Mouse (Mus musculus): Measurements from ENCODE around the gene Myo5a. TPM values are rescaled to one million over a fixed set of nuclear protein-coding genes. Genes with fewer than 3 reads are reported as not detected.

Myo5a gene
- polyA plus RNA-seq, 1 experiment from 2014 or later: 23.5 TPM

DNA sequence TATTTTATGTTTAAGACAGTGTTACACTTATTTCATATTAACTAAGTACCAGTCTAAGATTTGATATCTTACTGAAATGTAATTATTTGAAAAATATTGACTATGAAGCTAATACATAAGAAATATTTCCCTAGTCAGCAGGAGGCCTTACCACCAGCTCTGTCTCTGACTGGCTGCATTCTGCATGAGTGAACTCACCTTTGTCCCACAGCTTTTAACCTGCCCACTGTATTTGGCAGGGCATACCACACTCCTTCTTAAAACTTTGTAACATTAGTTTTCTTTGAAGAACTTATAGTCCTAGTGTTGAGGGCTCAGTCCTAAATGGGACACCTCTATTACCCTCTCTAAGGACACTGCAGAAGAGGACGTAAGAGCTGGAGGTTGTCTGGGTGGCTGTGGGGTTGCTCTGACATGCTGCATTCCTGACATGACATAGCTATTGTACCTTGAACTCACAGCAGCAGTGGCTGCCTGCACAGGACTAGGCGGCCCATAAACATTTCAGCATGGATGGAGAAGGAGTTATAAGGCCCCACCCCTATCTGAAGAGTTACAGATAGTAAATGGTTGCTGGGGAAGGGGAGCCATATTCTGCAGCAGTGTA lies 45.9 kb downstream of the Myo5a start:
- ATAC-seq (replicated peaks; ENCODE audit: insufficient number of reproducible peaks, low FRiP score, low TSS enrichment, low read depth): no peak
- Histone ChIP-seq H3K4me1 (ENCODE audit: control insufficient read depth, insufficient read depth, low read length) (no peaks in the 10 kb centered on the region), H3K4me2 (ENCODE audit: low read depth, low read length) (no peak overlapping the region), H3K4me3 (ENCODE audit: low read depth, low read length) (no peak overlapping the region), H3K27ac (replicated peaks; ENCODE audit: low read depth, low read length) (no peak overlapping the region), H3K27me3 (ENCODE audit: control insufficient read depth, insufficient read depth, low read length) (no peaks in the 10 kb centered on the region), H3K9ac (replicated peaks; ENCODE audit: low read length) (no peak overlapping the region), H3K9me3 (replicated peaks; ENCODE audit: control insufficient read depth, low read length) (no peaks in the 10 kb centered on the region), H3K36me3 (replicated peaks; ENCODE audit: control insufficient read depth, insufficient read depth, low read depth, low read length) (no peaks in the 10 kb centered on the region)
- WGBS: 70% methylated on average over 2 of the region's 2 CpGs
- no peak for DNase-seq (ENCODE audit: low spot score)

DNA sequence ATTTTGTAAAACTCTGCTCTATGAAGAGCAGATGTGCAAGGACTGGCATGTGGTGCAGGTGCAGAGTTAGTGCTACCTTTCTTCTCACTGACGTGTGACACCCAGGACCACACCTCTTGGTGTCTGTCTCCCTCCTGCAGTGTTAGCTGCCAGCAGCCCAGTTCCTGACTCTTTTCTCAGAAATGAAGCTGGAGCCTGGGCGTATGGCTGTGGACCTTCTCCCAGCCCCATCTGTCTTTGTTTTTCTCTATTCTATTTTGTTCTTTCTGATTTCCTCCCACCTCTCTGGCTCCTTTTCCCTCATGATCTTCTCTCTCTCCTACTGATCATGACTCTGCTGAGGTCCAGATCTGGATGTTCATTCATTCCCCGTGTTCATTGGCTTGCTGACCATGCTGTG lies 50.3 kb downstream of the Myo5a start:
- Histone ChIP-seq H3K27ac (replicated peaks; ENCODE audit: low read depth, low read length) (no peak overlapping the region), H3K9ac (replicated peaks; ENCODE audit: low read length) (no peak overlapping the region), H3K36me3 (replicated peaks; ENCODE audit: control insufficient read depth, insufficient read depth, low read depth, low read length) (no peaks in the 10 kb centered on the region), H3K9me3 (replicated peaks; ENCODE audit: control insufficient read depth, low read length) (no peaks in the 10 kb centered on the region), H3K4me3 (ENCODE audit: low read depth, low read length) (no peak overlapping the region), H3K4me2 (ENCODE audit: low read depth, low read length) (no peak overlapping the region), H3K27me3 (ENCODE audit: control insufficient read depth, insufficient read depth, low read length) (no peaks in the 10 kb centered on the region), H3K4me1 (ENCODE audit: control insufficient read depth, insufficient read depth, low read length) (no peaks in the 10 kb centered on the region)
- no peak for DNase-seq (ENCODE audit: low spot score)
- 85% methylated on average over 3 of the region's 3 CpGs for WGBS
- no peak for ATAC-seq (replicated peaks; ENCODE audit: insufficient number of reproducible peaks, low FRiP score, low TSS enrichment, low read depth)

DNA sequence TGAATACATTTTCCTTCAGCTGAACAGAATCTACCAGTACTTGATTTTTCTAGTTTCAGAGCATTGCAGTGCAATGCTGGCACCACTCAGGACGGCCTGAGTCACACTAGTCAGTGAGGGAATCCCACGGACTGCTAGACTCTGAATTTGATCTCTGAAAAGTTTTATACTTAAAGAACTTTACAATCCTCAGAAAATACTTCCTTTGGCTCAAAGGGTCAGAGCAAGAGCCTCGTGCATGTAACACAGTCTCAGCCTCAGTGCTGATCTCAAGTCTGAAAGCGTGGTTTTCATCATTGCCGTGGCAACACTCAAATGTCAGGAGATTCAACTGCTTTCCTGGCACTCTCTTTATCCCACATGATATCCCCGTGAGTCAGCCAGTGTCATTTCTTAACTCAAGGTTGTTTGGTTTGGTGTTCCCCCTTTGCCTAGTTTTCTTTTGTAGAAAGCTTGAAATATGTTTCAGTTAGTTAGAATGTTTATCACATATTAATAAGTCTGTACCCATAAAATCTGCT lies 53.4 kb downstream of the Myo5a start:
- no peaks in the 10 kb centered on the region for H3K27me3 ChIP-seq (ENCODE audit: control insufficient read depth, insufficient read depth, low read length)
- no peaks in the 10 kb centered on the region for H3K4me1 ChIP-seq (ENCODE audit: control insufficient read depth, insufficient read depth, low read length)
- WGBS: 69% methylated on average over 6 of the region's 6 CpGs
- H3K9me3 ChIP-seq (replicated peaks; ENCODE audit: control insufficient read depth, low read length): no peaks in the 10 kb centered on the region
- no peak overlapping the region for H3K4me3 ChIP-seq (ENCODE audit: low read depth, low read length)
- no peak overlapping the region for H3K9ac ChIP-seq (replicated peaks; ENCODE audit: low read length)
- no peaks in the 10 kb centered on the region for H3K36me3 ChIP-seq (replicated peaks; ENCODE audit: control insufficient read depth, insufficient read depth, low read depth, low read length)
- no peak overlapping the region for H3K4me2 ChIP-seq (ENCODE audit: low read depth, low read length)
- ATAC-seq (replicated peaks; ENCODE audit: insufficient number of reproducible peaks, low FRiP score, low TSS enrichment, low read depth) (no peak), DNase-seq (ENCODE audit: low spot score) (no peak)
- no peak overlapping the region for H3K27ac ChIP-seq (replicated peaks; ENCODE audit: low read depth, low read length)

- H3K4me1 ChIP-seq (ENCODE audit: control insufficient read depth, insufficient read depth, low read length): no peaks in the 10 kb centered on the region
- DNase-seq (ENCODE audit: low spot score) (no peak), ATAC-seq (replicated peaks; ENCODE audit: insufficient number of reproducible peaks, low FRiP score, low TSS enrichment, low read depth) (no peak)
- H3K27ac ChIP-seq (replicated peaks; ENCODE audit: low read depth, low read length): no peak overlapping the region
- no peaks in the 10 kb centered on the region for H3K27me3 ChIP-seq (ENCODE audit: control insufficient read depth, insufficient read depth, low read length)
- H3K9ac ChIP-seq (replicated peaks; ENCODE audit: low read length): no peak overlapping the region
- WGBS: 90% methylated on average over 2 of the region's 2 CpGs
- H3K36me3 ChIP-seq (replicated peaks; ENCODE audit: control insufficient read depth, insufficient read depth, low read depth, low read length): no peaks in the 10 kb centered on the region
- no peak overlapping the region for H3K4me3 ChIP-seq (ENCODE audit: low read depth, low read length)
- H3K4me2 ChIP-seq (ENCODE audit: low read depth, low read length): no peak overlapping the region
- H3K9me3 ChIP-seq (replicated peaks; ENCODE audit: control insufficient read depth, low read length): no peaks in the 10 kb centered on the region
Measured at GRCm38 (mm10) chr9:75130553-75130952, 59.7 kb downstream of the Myo5a start.

- WGBS: 79% methylated on average over 5 of the region's 5 CpGs
- DNase-seq (ENCODE audit: low spot score): no peak
- H3K36me3 ChIP-seq (replicated peaks; ENCODE audit: control insufficient read depth, insufficient read depth, low read depth, low read length): no peaks in the 10 kb centered on the region
Measured at GRCm38 (mm10) chr9:75146911-75147310, 76.1 kb downstream of the Myo5a start.

GRCm38 (mm10) chr9:75160525-75160924 lies 89.7 kb downstream of the Myo5a start:
- no peak for ATAC-seq (replicated peaks; ENCODE audit: insufficient number of reproducible peaks, low FRiP score, low TSS enrichment, low read depth)
- WGBS: 92% methylated on average over 6 of the region's 6 CpGs
- Histone ChIP-seq H3K9me3 (replicated peaks; ENCODE audit: control insufficient read depth, low read length) (no peaks in the 10 kb centered on the region), H3K4me3 (ENCODE audit: low read depth, low read length) (no peak overlapping the region), H3K36me3 (replicated peaks; ENCODE audit: control insufficient read depth, insufficient read depth, low read depth, low read length) (no peaks in the 10 kb centered on the region), H3K27ac (replicated peaks; ENCODE audit: low read depth, low read length) (no peak overlapping the region), H3K4me1 (ENCODE audit: control insufficient read depth, insufficient read depth, low read length) (no peaks in the 10 kb centered on the region), H3K27me3 (ENCODE audit: control insufficient read depth, insufficient read depth, low read length) (no peaks in the 10 kb centered on the region), H3K4me2 (ENCODE audit: low read depth, low read length) (no peak overlapping the region), H3K9ac (replicated peaks; ENCODE audit: low read length) (no peak overlapping the region)
- no peak for DNase-seq (ENCODE audit: low spot score)

More at GRCm38 (mm10) chr9:75146911-75147310, 76.1 kb downstream of the Myo5a start:
- H3K9ac ChIP-seq (replicated peaks; ENCODE audit: low read length): no peak overlapping the region
- no peak for ATAC-seq (replicated peaks; ENCODE audit: insufficient number of reproducible peaks, low FRiP score, low TSS enrichment, low read depth)
- no peaks in the 10 kb centered on the region for H3K9me3 ChIP-seq (replicated peaks; ENCODE audit: control insufficient read depth, low read length)
- no peak overlapping the region for H3K27ac ChIP-seq (replicated peaks; ENCODE audit: low read depth, low read length)
- no peaks in the 10 kb centered on the region for H3K27me3 ChIP-seq (ENCODE audit: control insufficient read depth, insufficient read depth, low read length)
- no peak overlapping the region for H3K4me3 ChIP-seq (ENCODE audit: low read depth, low read length)
- H3K4me1 ChIP-seq (ENCODE audit: control insufficient read depth, insufficient read depth, low read length): no peaks in the 10 kb centered on the region
- no peak overlapping the region for H3K4me2 ChIP-seq (ENCODE audit: low read depth, low read length)

DNA sequence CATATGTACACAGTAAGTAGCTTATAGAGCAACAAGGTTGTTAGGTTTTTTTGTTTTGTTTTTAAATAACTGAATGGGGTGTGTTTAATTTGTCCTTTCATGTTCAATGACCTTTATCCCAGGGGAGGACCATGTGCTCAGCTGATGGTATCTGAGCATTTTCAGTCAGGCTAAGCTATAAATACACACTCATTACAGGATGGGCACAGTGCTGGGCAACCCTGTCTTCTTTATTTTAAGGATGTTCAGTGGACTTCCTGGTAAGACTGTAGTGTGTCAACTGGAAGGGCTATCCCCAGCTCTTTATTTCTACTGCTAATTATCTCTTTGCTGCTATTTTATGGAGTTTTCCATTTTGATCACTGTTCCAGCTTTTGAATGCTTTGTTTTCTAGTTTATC lies 92.8 kb downstream of the Myo5a start:
- Histone ChIP-seq H3K4me2 (ENCODE audit: low read depth, low read length) (no peak overlapping the region), H3K9ac (replicated peaks; ENCODE audit: low read length) (no peak overlapping the region), H3K4me3 (ENCODE audit: low read depth, low read length) (no peak overlapping the region), H3K27ac (replicated peaks; ENCODE audit: low read depth, low read length) (no peak overlapping the region), H3K27me3 (ENCODE audit: control insufficient read depth, insufficient read depth, low read length) (no peaks in the 10 kb centered on the region), H3K36me3 (replicated peaks; ENCODE audit: control insufficient read depth, insufficient read depth, low read depth, low read length) (no peaks in the 10 kb centered on the region), H3K9me3 (replicated peaks; ENCODE audit: control insufficient read depth, low read length) (no peaks in the 10 kb centered on the region), H3K4me1 (ENCODE audit: control insufficient read depth, insufficient read depth, low read length) (no peaks in the 10 kb centered on the region)
- DNase-seq (ENCODE audit: low spot score) (no peak), ATAC-seq (replicated peaks; ENCODE audit: insufficient number of reproducible peaks, low FRiP score, low TSS enrichment, low read depth) (no peak)

- Histone ChIP-seq H3K36me3 (replicated peaks; ENCODE audit: control insufficient read depth, insufficient read depth, low read depth, low read length) (no peaks in the 10 kb centered on the region), H3K4me3 (ENCODE audit: low read depth, low read length) (no peak overlapping the region), H3K4me2 (ENCODE audit: low read depth, low read length) (no peak overlapping the region), H3K27me3 (ENCODE audit: control insufficient read depth, insufficient read depth, low read length) (no peaks in the 10 kb centered on the region), H3K4me1 (ENCODE audit: control insufficient read depth, insufficient read depth, low read length) (no peaks in the 10 kb centered on the region), H3K9me3 (replicated peaks; ENCODE audit: control insufficient read depth, low read length) (no peaks in the 10 kb centered on the region), H3K27ac (replicated peaks; ENCODE audit: low read depth, low read length) (no peak overlapping the region), H3K9ac (replicated peaks; ENCODE audit: low read length) (no peak overlapping the region)
- ATAC-seq (replicated peaks; ENCODE audit: insufficient number of reproducible peaks, low FRiP score, low TSS enrichment, low read depth): no peak
- no peak for DNase-seq (ENCODE audit: low spot score)
- WGBS: 84% methylated on average over 3 of the region's 3 CpGs
Measured at GRCm38 (mm10) chr9:75171721-75172120, 100.9 kb downstream of the Myo5a start.
